Mouse (Mus musculus): ENCODE results near the gene Slc11a1.
A peak's percentile ranks its signal among the peaks of the same experiment; 100 is the strongest.
"Not testable (repeated sequence)": the region's sequence is repeated elsewhere in the genome, so short reads cannot be mapped to it uniquely, and the experiment has no call there.

The Slc11a1 gene

DNA sequence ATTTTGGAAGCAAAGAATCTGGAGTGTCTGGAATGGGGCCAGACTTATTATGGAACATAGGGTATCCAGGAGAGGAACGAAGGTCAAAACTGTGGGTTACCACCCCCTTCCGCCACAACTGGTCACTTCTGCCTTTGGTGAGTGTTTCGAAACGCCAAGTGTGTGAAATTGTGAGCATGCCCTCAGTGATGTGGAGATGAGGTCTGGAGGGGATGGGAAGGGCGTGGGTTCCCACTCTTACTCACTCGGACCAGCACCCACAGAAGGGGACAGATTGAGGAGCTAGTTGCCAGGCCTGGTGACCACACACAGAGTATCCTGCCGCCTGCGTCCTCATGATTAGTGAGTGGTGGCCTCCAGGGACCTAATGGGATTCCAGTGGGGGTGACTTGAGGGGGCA lies at the start of gene Slc11a1:
Slc11a1 (plus strand) TSS at position 216 of the 400 bp plus-strand sequence.
- no peak for DNase-seq

DNA sequence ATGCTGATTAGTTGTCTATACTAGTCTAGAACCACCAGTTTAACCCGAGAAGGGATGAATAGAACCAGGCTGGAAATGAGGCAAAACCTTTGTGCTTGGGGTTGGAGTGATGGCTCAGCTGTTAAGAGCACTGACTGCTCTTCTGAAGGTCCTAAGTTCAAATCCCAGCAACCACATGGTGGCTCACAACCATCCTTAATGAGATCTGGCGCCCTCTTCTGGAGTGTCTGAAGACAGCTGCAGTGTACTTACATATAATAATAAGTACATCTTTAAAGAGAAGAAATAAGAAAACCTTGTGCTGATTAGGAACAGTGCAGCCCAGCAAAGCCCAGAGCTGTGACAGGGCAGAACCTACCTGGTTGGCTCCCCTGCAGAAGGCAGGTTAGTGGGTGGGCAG lies 48.1 kb upstream of the Slc11a1 start:
- DNase-seq, result not testable (repeated sequence)

DNA sequence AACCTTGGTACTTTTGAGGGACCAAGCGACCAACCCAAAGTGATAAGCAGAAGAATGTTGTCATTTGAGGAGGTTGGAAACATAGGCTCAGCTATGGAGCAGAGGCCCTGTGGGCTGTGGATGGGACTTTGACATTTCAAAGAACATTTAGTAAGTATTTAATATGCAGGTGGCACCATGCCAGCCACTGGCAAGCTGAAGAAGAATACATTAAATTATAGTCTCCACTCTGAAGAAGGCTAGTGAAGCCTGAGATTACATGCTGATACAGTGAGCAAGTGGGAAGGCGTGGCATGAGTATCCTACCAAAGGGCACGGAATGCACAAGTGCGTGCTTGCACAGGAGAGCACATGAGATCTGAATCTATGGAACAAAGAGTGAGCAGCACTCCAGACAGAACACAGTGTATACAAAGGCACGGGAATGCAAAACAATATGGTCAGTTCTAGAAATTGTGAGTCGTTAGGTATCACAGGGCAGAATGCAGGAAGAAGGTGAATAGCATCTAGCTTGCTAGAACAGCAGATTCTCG lies 45.0 kb upstream of the Slc11a1 start:
- DNase-seq, result no peak

- DNase-seq, result no peak
Measured at GRCm38 (mm10) chr1:74331046-74331681, 43.8 kb upstream of the Slc11a1 start.

DNA sequence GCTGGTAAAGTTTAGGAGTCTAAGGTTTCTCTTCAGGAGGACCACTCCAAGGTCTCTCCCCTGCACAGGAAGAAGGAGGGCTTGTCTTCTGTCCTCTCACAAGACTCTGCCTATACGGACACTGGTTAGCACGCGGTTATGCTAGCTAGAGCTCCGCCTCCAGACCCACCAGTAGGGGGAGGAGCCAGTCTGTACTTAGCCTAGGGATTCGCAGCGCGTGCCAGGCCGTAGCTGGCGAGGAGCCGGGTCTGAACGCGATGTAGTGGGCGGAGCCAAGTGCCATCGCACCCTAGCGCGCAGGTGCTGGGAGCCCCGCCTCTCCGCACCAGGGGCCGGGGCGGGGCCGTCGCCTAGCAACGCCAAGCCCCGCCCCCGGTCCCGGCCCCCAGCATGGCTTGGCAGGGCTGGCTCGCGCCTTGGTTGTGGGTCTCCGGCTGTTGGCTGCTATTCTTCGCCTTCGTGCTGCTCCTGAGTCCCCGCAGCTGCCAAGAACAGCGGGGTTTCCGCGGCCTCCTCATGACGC lies 42.7 kb upstream of the Slc11a1 start:
- peak; percentile 93 to 96 for DNase-seq

DNA sequence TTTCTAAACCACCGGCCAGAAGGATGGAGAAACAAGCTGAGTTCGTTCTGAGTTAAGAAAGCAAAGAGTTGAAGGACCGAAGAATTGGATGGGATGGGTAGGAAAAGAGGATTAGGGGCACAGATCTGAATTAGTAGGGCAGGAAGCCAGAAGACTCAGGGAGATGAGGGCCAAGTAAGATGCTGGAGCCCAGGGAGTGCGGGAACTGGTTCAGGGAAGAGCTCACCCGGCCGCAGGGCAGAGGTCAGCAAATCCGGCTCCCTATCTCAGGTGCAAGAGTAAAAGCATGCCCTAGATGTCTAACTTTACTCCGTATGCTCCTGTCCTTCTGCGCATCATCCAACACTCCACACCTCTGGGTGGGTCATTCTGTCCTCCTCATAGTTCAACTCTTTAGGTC lies 42.1 kb upstream of the Slc11a1 start:
- DNase-seq, result peak; percentile 39 to 55

GRCm38 (mm10) chr1:74334607-74335006 lies 40.4 kb upstream of the Slc11a1 start:
- no peak for DNase-seq

- no peak for DNase-seq
Measured at GRCm38 (mm10) chr1:74335033-74335432, 40.0 kb upstream of the Slc11a1 start.

DNA sequence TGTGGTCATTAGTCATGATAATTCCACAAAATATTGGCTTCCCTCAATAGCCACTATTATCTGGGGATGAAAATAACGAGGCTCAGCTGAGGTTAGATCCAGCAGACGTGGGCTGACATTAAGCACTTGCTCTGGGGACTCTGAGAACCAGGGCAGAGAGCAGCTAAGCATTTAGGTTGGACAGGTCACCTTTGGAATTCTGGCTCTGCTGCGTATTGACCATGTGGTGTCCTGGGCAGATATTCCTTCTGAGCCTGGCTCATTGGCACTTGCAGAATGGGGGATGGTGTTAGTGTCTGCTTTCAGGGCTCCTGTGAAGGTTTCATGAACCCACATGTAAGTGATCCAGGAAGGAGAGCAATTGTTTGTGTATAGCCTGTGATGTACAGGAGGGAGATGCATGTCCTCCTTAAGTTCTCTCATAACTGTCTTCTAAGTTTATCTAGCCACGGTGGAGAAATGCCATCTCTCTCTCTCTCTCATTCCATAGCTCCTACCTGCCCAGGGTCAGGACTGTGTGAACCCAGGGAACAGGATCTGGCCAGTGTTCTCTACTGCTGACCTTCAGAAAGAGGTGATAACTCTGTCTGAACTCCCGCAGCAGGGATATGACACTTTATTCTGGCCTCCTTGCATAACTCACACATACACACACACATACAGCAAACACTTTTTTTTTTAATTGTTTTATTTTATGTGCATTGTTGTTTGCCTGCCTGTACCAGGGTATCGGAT lies 39.4 kb upstream of the Slc11a1 start:
- peak; percentile 45 to 61 for DNase-seq

GRCm38 (mm10) chr1:74337241-74337771 lies 37.7 kb upstream of the Slc11a1 start:
- DNase-seq, result peak; percentile 31 to 44

DNA sequence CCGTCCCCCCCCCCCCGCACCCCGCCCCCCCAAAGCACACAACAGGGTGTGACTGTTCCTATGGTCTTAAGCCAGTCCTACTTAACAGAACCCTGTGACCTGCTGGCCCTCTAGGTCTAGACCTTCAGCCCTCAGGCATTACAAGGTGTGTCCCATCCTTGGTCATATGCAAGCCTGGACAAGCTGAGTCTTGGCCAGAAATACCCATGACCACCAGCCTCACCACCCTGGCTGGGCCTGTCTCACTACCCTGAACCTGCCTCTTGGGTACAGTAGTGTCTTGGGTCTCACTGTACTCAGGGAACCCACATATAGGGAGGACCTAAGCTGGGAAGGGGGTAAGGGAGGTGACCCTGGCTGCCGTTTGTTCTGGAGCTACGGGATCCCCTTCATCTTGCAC lies 37.0 kb upstream of the Slc11a1 start:
- DNase-seq, result no peak

DNA sequence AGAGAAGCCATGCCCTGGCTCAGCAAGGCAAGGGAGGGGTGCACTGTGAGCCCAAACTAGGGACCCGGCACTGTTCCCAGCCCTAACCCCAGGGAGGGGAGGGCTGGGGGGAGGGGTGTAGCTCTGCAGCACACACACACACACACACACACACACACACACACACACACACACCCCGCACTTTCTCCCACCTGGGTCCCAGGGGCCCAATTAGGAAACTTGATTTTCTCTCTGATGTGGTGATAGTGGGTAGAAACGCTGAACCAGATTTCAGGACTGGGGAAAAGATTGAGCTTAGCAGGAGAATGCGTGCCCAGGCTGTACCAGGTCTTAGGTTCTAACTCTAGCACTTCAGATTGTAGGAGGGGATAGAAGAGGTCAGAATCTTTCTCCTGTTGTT lies 36.4 kb upstream of the Slc11a1 start:
- no peak for DNase-seq

DNA sequence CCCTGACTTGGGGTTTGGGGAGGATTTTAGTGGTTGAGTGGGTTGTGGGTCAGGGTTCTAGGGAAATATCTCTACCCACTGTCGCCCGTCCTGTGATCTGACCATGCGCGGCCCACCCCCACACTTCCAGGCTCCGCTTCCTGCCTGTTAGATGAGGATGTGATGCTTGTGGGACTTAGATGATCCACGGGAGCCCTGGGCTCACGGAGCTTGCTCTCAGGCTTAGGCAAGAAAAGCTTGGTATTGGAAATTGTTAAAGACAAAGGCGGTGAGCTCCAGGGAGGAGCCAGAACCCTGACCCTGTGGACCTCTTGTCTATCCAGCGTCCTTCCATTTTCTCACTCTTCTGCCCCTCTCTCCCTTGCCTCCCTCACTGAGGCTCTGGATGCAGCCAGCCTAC lies 35.1 kb upstream of the Slc11a1 start:
- DNase-seq, result no peak

DNA sequence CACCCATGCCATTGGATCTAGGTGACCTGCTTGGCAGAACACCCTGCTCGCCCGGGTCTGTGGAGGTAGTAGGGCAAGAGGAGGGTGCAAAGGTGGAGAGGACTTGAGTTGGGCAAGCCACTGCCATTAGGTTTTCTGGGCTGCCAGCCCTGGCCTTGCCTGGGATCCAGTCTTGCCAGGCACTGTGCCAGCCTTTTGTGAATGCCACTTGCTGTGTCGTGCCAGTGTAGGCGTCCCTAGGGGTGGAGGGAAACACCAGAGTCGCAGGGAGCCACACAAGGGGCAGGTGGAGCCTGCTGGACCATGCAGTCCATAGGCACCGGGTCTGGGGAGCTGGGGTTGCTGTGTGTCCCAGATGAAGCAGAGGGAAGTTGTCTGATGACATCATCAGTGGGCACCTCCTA lies 34.6 kb upstream of the Slc11a1 start:
- DNase-seq, result peak; percentile 49 to 52

DNA sequence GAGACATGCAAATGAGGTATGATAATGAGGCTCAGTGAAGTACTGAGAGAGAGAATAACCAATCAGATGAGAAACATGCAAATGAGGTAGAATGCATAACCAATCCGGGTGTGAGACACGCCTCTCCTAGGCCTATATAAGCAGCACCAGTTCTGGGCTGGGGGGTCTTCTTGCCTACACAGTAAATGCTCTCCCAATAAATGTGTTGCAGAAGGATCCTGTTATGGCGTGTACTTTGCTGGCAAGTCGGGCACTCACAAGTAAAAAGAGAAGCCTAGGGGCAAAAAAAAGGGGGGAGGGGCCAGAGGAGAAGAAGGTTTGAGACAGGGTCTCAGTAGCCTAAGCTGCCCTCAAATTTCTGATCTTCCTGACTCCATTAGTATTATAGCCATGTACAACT lies 34.0 kb upstream of the Slc11a1 start:
- not testable (repeated sequence) for DNase-seq

DNA sequence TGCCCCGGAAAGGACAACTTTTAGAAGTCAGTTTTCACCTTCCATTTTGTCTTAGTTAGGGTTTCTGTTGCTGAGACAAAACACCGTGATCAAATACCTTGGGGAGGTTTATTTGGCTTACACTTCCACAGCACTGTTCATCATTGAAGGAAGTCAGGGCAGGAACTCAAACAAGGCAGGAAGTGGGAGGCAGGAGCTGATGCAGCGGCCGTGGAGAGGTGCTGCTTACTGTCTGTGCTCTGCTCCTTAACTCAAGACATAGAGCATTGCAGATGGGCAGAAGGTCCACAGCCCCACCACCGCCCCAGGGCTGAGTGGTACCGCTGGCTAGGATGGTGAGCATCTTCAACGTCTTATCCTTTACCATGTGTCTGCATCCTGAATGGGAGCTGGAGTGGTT lies 33.1 kb upstream of the Slc11a1 start:
- DNase-seq, result no peak

DNA sequence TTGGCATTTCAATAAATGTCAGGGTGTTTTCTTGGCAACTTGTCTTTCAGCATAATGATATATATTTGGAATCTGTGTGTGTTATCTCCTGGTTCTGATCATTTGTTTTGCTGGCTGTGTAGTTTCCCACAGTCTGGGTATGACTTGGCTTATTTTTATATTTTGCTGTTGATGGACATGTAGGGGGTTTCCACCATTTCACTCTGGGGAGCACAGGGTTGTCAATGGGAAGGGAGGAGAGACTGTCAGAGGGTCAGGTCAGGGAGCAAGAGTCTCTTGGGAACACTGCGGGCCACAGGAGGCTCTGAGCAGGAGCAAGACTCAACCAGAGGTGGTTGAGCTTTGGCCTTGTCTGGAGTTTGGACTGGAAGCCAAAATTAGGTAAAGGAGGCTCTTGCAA lies 32.7 kb upstream of the Slc11a1 start:
- no peak for DNase-seq

- no peak for DNase-seq
Measured at GRCm38 (mm10) chr1:74343161-74343560, 31.8 kb upstream of the Slc11a1 start.

DNA sequence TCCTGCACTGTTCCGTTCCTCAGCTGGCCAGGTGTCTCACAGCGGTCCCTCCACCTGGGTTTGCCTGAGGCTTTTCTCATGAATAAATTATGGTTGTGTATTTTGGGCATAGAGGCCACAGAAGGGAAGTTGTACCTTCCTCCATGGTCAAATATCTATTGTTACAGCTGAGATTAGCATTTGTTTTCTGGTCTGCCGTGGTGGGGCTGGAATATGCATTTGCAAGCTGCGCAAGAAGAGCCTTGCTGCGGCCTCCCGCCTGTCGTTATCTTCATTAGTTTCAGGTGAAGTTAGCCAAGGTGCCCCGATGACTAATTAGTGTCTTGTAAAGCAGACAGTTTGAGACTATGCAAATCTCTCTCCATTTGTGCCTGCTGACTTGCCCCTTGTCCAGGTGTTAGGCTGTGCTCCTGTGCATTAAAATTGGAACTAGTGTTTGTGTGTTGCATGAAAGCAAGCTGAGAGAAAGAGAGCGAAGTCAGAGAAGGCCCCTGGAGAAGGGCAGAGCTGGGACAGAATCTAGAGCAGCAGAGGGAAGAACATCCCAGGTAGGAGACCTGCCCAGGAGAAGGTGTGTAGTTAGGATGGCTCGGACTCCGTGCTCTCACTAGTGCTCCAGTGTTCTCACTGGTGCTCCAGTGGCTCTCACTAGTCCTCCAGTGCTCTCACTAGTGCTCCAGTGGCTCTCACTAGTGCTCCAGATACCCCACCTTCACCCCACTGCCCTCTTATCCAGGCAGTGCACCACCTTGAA lies 30.7 kb upstream of the Slc11a1 start:
- no peak for DNase-seq

DNA sequence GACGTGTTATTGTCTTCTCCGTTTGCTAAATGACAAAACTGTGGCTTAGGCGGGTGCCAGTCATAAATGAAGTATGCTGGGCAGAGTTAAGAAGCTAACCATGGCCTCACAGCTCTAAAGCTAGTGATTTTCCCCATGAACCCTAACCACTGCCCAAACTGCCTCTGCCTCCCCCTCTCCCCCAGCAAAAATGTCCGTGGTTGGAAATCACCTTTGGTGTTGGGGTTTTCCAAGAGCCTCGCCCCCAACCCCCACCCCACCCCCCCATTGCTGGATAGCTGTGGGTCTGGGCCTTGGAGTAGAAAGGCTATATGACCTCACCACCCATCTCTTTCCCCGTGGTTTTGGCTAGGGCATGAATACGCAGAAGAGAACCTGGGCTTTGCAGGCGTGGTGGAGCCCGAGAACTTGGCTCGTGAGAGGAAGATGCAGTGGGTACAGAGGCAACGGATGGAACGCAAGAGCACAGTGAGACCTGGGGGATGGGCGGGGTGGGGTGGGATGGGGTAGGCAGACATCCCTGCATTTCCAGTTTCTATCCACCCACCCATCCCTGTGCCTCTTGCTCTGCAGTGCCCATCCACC lies 23.7 kb upstream of the Slc11a1 start:
- no peak for DNase-seq

- DNase-seq, result no peak
Measured at GRCm38 (mm10) chr1:74352532-74353096, 22.4 kb upstream of the Slc11a1 start.

Data from cerebellum, adult 18-20 months (tissue).